Comparison of ENCODE assay signal across 8 mouse cellular contexts in the genomic region with DNA sequence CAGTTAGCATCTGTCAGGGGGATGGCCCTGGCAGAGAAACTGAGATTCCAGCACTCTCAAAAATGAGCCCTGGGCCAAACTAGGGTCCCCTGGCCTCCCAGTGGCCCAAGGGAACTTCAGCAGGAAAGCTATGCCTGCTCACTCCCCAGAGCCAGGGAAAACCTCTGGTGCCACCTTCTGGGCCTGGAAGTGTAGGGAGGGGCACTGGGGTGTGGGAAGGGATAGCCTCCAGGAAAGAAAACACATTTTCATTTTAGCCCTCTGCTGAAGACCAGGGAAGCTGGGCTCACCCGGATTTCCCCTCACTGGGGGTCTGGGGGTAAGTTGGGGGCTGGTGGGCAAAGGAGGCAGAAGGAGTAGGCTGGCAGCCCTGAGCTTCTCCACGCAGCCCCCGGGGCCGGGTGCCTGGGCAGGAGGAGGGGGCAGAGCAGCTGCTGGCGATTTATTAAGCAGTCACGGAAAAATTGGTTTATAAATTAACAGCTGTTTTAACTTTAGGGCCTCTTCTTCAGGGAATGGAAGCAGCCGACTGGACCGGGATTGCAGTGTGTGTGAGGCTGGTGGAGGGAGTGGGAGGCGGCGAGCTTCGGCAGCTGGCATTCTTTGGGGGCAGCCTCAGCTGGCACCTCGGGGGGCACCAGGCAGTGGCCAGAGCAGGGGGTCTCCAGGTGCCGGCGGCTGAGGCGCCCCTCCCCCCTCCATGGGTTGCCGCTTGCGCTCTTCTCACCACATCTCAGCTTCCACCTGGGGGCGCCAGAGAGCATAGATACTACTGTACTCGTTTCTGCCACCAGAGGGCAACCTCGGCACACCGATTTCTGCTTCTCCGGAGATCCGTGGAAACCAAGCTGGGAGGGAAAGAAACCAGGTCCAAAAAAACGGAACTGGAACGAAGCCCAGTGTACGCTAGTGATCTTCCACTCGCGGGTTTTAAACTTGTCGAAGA. TPM values are rescaled to one million over a fixed set of nuclear protein-coding genes. Genes with fewer than 3 reads are reported as not detected.
DNase-seq lines count a peak whose midpoint lies in the region; ATAC-seq lines count a peak whose summit lies in the region.

No protein-coding gene starts in this region.

- peaks cover 30% of the 10 kb centered on the region for H3K4me1 ChIP-seq in megakaryocyte, embryonic 14.5 days

- H3K4me3 ChIP-seq in megakaryocyte, embryonic 14.5 days (replicated peaks), result peak overlapping the region; percentile 80

- DNase-seq in WW6 (ENCODE audit: low read depth, low spot score), result peak; percentile 78
- peak; percentile 89 to 92 for DNase-seq in gastrocnemius, adult 8-10 months (ENCODE audit: low spot score in 2 of 2)
- peak; percentile 68 for DNase-seq in hindlimb bud, embryonic 11.5 days (ENCODE audit: extremely low spot score, low read depth, low spot score)
- peak; percentile 84 to 99 for DNase-seq in left cerebral cortex, adult 8-10 months (ENCODE audit: low spot score in 2 of 2)
- peak; percentile 99 to 100 for DNase-seq in right cerebral cortex, adult 2 months (ENCODE audit: low spot score in 2 of 2)
- DNase-seq in urinary bladder, postnatal 14 days (ENCODE audit: low spot score), result peak; percentile 91

- peak; percentile 84 for ATAC-seq in common myeloid progenitor, adult 5-6 weeks (replicated peaks; ENCODE audit: low read depth, poor library complexity, severe bottlenecking)

- no peaks in the 10 kb centered on the region for H3K36me3 ChIP-seq in megakaryocyte, embryonic 14.5 days (replicated peaks; ENCODE audit: low read length)

- no peaks in the 10 kb centered on the region for H3K9me3 ChIP-seq in megakaryocyte, embryonic 14.5 days

- H3K27me3 ChIP-seq in megakaryocyte, embryonic 14.5 days (replicated peaks), result peaks cover 83% of the 10 kb centered on the region

RNA-seq across cellular contexts. Expression of a gene that starts 5.9 kb away (rescaled TPM):
- total RNA-seq in common myeloid progenitor, adult 5-6 weeks (2017), result not detected in 2 replicates
- under 1 TPM in 3 of 4 experiments, not detected in 1; 0.27 to 0.90 (median 0.44) TPM for total RNA-seq in gastrocnemius, adult 8-10 months (2022)
- total RNA-seq in left cerebral cortex, adult 8-10 months (2022), result 100 to 1,000 TPM; 502 to 655 (median 573) TPM
- polyA plus RNA-seq in megakaryocyte, embryonic 14.5 days (2012; ENCODE audit: insufficient read depth, low replicate concordance), result 0.34 TPM in 1 of 2 replicates, not detected in the other

RNA-seq across cellular contexts. Expression of a gene that starts 12.8 kb away (rescaled TPM):
- total RNA-seq in common myeloid progenitor, adult 5-6 weeks (2017), result not detected in 2 replicates
- not detected for total RNA-seq in gastrocnemius, adult 8-10 months (2022)
- 10 to 100 TPM; 54.9 to 63.3 (median 60.4) TPM for total RNA-seq in left cerebral cortex, adult 8-10 months (2022)
- not detected in 2 replicates for polyA plus RNA-seq in megakaryocyte, embryonic 14.5 days (2012; ENCODE audit: insufficient read depth, low replicate concordance)

RNA-seq across cellular contexts. Expression of a gene that starts 15.9 kb away (rescaled TPM):
- total RNA-seq in common myeloid progenitor, adult 5-6 weeks (2017), result 10.2 and 14.2 TPM in 2 replicates
- total RNA-seq in gastrocnemius, adult 8-10 months (2022), result 10 to 100 TPM; 12.0 to 18.2 (median 13.9) TPM
- 10 to 100 TPM; 35.7 to 40.8 (median 38.3) TPM for total RNA-seq in left cerebral cortex, adult 8-10 months (2022)
- polyA plus RNA-seq in megakaryocyte, embryonic 14.5 days (2012; ENCODE audit: insufficient read depth, low replicate concordance), result 23.5 and 70.4 TPM in 2 replicates

RNA-seq across cellular contexts. Expression of a gene that starts 41.3 kb away (rescaled TPM):
- total RNA-seq in common myeloid progenitor, adult 5-6 weeks (2017), result not detected in 2 replicates
- total RNA-seq in gastrocnemius, adult 8-10 months (2022), result 1,000 to 10,000 TPM; 3,817 to 5,138 (median 4,616) TPM
- 10 to 100 TPM in 2 of 4 experiments, 1 to 10 TPM in 2; 8.2 to 16.6 (median 12.1) TPM for total RNA-seq in left cerebral cortex, adult 8-10 months (2022)
- polyA plus RNA-seq in megakaryocyte, embryonic 14.5 days (2012; ENCODE audit: insufficient read depth, low replicate concordance), result 0.82 TPM in 1 of 2 replicates, not detected in the other

RNA-seq across cellular contexts. Expression of a gene that starts 44.0 kb away (rescaled TPM):
- not detected in 2 replicates for total RNA-seq in common myeloid progenitor, adult 5-6 weeks (2017)
- total RNA-seq in gastrocnemius, adult 8-10 months (2022), result 1 to 10 TPM; 2.7 to 6.6 (median 3.8) TPM
- total RNA-seq in left cerebral cortex, adult 8-10 months (2022), result 1 to 10 TPM in 2 of 4 experiments, under 1 TPM in 2; 0.65 to 1.7 (median 0.96) TPM
- not detected in 2 replicates for polyA plus RNA-seq in megakaryocyte, embryonic 14.5 days (2012; ENCODE audit: insufficient read depth, low replicate concordance)

Comparison
In these comparisons a context has a peak if more than half of its experiments do, and no peak if none do; other contexts are left out.
1. Peak in every context shown above with its lines: DNase-seq, ATAC-seq and H3K4me3 ChIP-seq.
2. RNA of a gene that starts 5.9 kb away (total RNA-seq): 502 to 655 TPM in left cerebral cortex, adult 8-10 months; 0.27 to 0.90 TPM in gastrocnemius, adult 8-10 months and not detected in common myeloid progenitor, adult 5-6 weeks; every median in the first group is over 100 times any median in the second.
3. RNA of a gene that starts 12.8 kb away (total RNA-seq): 54.9 to 63.3 TPM in left cerebral cortex, adult 8-10 months; not detected in common myeloid progenitor, adult 5-6 weeks and not detected in gastrocnemius, adult 8-10 months; every median in the first group is over 10 times any median in the second.